Mouse (Mus musculus) erythroblast, adult 5-6 weeks (primary cell): ENCODE results near the gene Mfn2. TPM values are rescaled to one million over a fixed set of nuclear protein-coding genes. Genes with fewer than 3 reads are reported as not detected.

Source experiments
- ATAC-seq: replicated peaks from 2 replicates; pipeline ENCODE4 v1.8.0; 2016; ENCODE audit warnings: moderate number of reproducible peaks, mild to moderate bottlenecking, moderate TSS enrichment, inconsistent platforms; ENCODE audit not compliant: poor library complexity, low FRiP score, severe bottlenecking
- total RNA-seq, 2 experiments: library from RNA; stranded (forward) in 1 of 2; stranded (reverse) in 1 of 2; fragments of 150-400 nt in 1 of 2; fragments of 200-764, 138-1000 nt in 1 of 2; gene quantifications; 2 replicates each; pipeline versions ENCODE4 v1.2.3 to v1.2.4; 2015 to 2017; ENCODE audit warnings: low replicate concordance in 2 of 2

Mfn2 gene
- total RNA-seq, 2 experiments from 2014 or later = 5.2 to 6.1 TPM

DNA sequence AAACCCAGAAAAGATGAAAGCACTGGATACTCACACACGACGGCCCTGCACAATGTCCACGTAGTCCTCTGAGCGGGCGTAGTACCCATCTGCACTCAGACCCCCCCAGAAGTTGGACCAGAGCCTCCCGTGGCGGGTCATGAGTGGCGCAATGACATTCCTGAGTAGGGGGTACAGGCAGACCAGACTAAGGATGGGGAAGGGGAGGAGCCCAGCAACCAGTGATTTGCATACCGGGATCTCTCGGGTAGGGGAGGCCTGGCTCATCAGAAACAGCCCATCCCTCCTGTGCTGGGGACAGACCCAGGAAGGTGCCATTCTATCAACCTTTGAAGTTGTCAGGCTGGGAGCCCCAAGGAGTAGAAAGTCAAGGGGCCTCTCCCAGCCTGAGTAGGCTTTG, 16.5 kb upstream of the Mfn2 start:
- ATAC-seq = no peak

DNA sequence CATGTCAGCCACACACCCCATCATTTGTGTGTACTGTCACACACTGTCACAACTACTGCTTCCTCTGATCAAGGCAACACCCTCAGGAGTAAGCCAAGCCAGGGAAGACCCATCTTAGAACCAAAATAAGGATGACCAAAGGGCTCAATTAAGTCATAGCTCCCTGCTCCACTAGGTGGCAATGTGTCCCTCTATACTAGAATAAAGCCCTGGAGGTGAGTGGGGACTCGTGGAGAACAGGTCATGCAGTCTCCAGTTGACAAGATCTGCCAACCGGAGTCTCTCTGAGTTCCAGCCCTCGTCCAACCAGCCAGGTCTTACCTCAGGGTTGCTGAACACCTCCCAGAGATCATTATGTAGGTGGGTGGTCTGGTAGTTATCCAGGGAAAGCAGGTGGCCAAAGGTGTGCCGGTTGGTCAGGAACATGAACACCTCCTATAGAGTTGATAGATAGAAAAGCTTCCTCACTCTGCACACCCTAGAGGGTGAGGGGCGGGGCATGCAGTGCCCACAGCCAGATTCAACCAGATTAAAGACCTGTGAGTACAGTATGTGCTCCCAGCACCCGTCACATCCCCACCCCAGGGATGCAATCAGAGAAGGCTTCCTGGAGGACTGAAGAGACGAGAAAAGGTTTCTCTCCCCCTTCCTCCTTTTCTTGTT, 14.1 kb upstream of the Mfn2 start:
- ATAC-seq = peak; percentile 53; the same call in 1 of the 2 replicates

DNA sequence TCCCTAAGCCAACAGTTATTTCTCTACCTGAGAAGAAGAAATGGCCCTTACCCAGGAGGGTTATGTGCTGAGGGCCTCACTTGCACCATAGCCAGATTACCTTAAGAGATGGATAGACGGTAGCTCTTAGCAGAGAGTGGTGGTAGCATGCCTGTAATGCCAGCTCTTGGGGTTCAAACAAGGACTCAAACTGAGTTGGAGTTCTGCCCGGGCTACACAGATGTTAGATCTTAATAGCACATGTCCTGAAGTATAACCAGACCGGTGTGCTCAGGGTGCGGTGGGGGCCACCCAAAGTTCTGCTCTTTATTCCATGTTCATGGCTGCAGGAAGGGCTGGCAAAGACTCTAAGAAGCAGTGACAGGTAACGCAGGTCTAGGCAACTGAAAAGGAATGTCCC, 5.0 kb upstream of the Mfn2 start:
- no peak for ATAC-seq

DNA sequence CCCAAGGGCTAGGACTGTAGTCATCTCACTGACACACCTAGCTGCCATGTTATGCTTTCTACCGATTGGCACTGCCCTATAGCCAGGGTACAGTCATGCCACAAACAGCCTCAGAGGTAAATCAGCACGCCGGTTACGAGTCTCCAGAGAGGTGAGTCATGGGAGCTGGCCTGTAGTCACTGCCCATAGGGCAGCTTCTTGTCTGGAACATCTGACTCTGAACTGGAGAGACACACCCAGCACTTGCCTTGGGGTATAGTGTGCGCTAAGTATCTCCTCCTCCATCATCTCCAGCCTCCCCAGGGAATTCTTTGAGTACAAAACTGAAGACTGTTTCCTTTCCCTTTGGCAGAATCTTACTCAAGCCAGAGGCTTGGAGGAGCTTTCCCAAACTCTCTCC, 1.7 kb upstream of the Mfn2 start:
- ATAC-seq = no peak

DNA sequence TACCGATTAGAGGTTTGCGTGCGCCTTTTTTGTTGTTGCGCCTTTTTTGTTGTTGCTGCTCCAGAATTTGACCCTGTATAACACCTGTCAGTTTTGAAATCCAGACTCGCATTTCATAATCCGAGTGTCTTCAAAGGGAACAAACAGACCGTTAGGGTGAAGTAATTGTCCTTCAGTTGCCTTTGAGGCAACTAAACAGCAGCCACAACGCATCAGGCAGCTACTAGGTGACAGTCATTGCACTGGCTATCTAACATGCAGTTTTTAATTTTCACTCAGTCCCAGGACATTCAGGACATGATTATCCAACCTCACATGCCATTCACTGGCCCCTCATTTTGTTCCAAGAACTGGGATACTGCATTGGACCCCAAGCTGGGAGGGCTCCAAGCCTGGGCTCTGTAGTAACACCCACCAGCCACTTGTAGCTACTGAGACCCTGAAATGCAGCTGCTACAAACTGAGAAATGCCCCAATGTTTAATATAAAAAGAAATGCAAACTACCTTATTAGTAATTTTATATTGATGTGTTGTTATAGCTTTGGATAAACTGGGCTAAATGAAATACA, 671 bp upstream of the Mfn2 start:
- ATAC-seq = no peak

DNA sequence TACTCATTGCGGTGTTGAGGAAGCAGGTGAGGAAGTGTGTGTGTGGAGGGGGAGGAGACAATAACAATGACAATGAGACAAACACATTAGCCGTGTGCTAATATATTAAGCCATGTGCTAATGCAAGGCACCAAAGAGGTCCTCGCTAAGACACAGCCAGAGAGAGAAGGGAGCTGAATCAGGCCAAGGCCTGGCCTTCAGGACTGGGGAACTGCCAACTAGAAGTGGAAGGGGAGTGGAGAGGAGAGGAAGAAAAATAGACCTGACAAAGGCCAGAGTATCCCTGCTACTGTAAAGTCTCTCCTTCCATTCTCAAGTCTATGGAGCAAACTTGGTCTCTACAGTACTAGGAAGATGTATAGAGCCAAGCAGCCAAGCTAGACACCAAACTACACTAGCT, 903 bp downstream of the Mfn2 start:
- ATAC-seq = no peak

DNA sequence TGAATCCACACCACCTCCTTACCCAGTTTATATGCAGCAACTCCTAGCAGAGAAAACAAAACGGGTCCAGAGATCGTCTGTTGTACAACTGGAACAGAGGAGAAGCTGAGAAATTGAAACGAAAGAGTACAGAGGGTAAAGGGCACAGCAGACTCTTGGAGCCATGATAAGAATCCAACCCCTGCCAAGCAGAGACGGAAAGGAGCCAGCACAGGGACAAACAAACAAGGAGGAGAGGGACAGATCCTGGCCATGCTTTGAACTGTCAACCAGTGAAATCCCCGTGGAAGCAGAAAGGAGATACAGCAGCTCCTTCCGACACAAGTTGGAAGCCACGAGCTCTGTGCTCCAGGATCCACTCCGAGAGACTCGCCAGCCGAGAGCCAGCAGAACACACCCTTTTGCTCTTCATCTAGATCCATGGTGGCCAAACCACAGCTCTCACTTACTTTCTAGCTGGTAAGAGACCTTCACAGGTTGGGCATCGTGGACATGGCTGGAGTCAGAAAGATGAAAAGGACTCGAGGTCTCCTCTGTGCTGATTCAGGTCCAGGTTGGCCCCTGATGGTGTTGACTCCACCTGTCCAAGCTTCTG, 1.5 kb downstream of the Mfn2 start:
- no peak for ATAC-seq

DNA sequence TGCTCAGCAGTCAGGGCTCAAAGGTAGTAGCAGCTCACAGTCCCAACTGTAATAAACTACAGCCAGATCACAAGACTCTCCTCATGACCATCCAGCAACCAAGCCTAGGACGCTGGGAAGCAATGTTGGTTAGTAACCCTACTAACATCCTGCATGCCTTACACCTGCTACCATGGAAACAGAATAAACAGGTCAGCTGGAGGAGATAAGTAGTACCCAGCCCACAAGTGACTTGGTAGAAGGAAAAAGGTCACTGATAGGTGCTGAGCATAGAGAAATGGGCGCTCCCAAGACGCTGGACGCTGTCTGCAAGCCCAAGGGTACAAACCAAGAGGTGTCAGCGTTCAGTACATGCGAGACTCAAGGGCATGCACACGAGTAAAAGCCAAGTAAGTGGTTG, 4.1 kb downstream of the Mfn2 start:
- ATAC-seq = no peak

DNA sequence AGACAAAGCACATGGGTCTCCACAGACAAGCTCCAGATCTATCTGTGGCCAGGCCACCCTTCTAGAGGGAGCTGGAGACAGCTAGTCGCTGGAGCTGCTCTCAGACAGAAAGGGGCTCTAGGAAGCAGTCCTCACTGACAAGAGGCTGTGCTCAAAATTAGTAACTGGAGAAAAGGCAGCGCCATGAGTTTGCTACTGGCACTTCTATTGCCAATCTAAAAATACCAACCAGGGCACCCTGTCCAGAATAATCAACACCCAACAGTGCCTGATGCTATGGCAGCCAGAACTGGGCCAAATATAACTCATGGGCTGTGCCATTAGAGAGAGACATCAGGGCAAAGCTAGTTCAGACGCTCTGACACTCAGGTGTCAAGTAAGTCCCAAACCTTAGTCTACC, 7.2 kb downstream of the Mfn2 start:
- ATAC-seq = no peak

DNA sequence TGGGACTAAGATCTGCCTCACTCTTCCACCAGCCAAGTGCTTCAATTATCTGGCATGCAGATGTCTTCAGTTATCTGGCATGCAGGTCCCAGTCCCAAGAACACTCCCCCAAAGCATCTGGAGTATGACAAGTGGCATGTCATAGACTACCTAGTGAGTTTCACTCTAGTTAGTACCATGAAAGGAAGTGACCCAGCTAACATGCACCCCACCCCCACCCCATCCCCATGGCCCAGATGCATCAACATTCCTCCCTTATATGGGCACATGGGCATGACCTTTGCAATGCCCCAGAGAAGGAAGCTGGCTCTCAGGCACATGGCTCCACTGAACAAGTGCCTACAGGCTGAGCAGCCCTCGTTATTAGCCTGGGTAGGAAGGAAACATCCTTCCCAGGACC, 8.1 kb downstream of the Mfn2 start:
- ATAC-seq = no peak

DNA sequence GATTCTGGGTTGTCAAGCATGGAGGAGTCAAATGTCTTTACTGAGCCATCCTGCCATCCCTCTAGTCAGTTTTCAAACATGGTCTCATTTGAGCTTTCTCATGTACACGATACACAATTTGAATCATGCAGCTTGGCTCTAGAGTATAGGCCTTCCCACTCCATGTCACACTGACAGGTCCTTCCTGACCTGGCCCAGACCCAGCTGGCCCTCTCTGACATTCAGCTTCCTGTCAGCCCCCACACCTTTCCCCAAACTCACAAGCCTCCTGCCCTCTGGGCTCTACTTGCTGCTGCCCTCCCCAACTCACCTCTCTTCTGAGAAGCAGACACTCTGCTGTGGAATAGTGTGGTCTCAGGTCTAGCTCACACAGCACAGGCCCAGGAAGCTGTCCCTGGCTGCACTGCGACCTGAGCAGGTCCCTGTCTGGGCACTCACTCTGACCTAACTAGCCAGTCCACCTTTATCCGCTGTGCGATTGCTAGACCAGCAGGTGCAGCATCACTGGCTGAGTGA, 8.6 kb downstream of the Mfn2 start:
- ATAC-seq = no peak

DNA sequence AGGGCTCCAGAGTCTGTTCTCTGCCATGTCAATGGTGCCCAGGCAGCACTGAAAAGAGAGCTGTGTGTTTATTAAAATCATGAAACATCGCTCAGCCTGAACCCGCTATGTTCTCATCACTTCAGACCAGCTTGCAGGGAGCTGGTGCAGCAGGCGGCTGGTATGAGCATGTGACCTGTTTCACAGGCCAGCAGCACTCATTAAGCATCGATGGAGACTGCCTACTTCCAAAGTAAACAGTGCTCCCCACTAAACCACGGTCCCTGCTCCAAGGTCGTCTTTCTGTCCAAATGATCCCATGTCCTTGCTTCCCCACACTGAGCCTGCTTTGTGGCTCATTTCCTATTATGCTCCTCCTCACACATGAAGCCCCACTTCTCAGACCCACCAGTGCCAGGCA, 14.2 kb downstream of the Mfn2 start:
- ATAC-seq = no peak

DNA sequence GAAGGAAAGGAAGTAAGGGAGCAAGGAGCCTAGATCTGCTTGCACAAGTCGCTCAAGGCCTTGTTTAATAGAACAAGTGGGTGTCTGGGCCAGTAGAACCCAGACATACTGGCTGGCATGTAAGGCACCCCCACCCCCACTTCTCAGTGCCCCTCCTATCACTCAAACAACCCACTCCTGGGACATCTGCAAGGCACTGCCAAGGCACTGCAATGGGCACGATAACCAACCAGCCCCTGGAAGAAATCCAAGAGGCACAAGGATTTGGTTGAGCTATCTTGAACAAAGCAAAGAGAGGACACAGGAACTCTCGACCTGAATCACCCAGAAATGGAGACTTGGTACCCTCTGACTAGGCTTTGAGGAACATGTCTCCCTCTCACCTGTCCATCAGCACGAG, 16.3 kb downstream of the Mfn2 start:
- ATAC-seq = no peak

DNA sequence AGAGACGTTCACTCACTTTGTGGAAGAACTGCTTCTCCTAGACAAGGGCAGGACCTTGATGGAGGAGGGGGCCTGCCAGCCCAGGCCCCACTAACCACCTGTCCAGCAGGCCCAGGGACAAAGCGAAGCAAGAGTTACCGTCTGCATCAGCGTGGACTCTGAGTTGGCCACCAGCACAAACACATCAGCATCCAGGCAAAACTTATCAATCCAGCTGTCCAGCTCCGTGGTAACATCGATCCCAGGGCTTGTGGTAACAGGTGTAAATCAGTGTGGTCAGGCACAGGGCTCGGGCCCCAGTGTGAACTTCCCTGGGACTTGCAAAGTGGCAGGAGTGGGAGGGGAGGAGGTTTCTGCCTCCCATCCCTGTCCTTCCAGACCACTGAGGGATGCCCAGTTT, 17.2 kb downstream of the Mfn2 start:
- ATAC-seq = no peak

DNA sequence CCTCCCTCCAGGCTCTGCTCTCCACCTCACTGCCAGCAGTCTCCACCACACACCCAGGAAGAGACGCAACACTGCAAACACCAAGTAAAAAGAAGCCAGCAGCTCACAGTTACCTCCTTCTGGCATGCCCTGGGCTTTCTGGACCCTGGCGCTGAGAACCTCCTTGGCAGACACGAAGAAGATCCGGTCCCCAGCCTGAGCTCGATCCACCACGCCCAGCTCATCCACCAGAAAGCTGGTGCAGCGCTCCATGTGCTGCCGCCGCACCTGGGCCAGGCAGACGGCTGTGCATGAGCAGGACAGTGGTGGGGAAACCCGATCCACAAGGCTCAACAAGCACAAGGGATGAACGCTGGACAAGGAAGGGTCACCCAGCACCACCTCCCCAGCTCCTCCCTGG, 18.3 kb downstream of the Mfn2 start:
- no peak for ATAC-seq

DNA sequence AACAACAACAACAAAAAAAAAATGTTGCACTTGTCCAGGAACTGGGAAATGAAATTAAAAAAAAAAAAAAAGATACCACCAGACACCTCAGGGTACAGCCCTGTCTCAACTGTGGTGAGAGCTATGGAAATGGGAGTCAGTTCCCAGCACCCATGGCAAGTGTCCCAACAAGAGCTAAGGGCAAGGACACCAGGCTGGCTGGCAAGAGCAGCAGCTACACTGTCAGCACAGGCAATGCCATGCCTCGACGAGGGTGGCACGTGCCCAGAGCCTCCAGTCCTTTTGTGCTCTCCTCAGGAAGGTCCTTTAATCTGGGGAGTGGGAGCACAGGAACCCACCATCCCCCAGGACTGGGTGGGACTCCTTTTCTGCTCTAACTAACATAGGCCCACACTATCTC, 20.4 kb downstream of the Mfn2 start:
- no peak for ATAC-seq

DNA sequence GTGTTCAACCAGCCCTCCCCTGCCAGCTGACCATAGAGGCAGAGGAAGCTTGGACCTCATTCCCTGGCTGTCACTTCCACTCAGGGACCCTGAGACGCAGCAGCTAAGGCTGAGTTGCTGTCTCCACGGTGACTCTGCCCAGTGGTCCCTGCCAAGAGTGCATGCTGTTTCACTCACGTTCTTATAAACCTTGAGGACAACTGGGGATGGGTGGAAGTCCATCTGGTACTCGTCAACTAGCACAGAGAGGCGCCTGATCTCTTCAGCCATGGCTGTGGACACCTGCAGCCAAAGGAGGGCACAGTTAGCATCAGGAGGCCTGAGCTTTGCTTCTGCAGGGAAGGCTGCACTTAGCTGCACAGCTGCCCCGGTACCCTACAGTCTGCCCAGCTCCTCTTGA, 21.5 kb downstream of the Mfn2 start:
- no peak for ATAC-seq

DNA sequence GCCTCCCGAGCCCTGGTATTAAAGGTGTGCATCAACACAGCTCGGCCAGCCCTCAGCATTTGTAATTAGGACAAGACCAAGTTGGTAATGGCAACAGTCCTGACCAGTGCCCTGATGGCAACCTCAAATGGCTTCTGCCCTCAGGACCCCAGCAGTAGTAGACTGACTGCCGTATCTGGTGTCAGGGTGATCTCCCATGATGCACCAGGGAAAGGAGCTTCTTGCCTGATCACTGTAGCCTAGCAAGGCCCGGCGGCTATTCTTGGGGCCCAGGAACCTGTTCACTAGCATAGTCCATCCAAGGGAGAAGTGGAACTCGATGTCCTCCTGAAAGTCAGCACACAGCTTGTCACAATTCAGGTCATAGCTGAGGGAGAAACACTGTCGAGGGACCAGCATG, 22.7 kb downstream of the Mfn2 start:
- ATAC-seq = no peak

DNA sequence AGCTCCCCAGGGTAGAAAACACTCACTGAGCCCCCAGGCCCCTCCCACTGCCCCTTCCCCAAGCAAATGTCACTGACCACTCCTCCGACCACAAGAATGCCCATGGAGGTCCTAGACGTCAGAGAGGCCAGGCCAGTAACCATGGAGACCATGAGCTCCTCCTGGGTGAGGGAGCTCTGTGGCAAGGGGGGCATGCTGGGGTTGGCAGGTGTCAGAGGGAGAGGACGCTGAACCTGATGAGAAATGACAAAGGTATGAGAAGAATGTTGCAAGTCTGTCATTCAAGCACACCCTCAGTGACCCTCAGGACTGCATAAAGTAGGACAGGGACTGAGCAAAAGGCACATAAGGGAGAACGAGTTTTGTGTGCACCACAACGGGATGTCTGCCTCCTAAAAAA, 24.6 kb downstream of the Mfn2 start:
- ATAC-seq = no peak

DNA sequence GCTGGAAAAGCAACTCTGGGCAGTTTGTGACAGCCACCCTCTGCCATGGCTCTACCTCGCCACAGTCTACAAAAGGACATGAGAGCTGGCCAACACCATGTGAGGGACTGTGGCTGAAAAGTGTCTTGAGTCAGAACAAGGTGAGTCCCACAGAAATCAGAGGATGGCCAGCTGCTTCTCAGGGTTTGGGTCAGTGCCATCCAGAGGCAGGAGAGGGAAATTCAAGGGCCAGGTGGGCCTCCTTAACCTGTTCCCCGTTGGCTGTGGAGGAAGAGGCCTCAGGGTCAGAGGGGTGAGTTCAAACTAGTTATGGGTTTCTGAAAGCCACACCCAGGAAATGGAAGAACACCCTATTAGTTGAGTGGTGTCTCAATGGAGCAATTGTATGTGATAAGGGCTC, 25.0 kb downstream of the Mfn2 start:
- no peak for ATAC-seq

DNA sequence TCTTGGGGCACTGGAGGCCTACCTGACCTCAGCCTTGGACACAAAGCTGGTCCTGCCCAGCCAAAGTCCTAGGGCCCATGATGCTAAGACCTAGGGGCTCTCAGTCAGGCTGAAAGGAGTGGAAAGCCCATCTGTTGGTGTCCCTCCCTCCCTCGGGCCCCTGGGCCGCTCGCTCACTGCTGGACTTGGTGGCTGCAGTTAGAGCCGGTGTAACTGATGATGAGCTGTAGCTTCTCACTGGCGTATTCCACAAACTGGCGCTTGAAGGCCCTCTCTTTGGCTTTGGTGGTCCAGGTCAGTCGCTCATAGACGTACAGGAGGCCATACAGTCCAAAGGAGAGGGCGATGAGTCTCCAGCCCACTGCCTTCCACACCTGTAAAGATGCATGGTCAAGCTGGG, 26.0 kb downstream of the Mfn2 start:
- ATAC-seq = no peak
